Mouse (Mus musculus) intestine, embryonic 15.5 days (tissue): ENCODE data around the gene Ago1. TPM values are rescaled to one million over a fixed set of nuclear protein-coding genes. Genes with fewer than 3 reads are reported as not detected.

Experiments
- ATAC-seq: fragments of 200-750 bp; cut with Nextera tagmentation; 2 replicates; pipeline ENCODE4 v1.8.0; 2017; ENCODE audit warnings: moderate TSS enrichment, moderate library complexity
- H3K27ac ChIP-seq: fragments of 300-500 bp; sonication (generic); 2 replicates; pipeline ENCODE4 v1.5.1; 2015; ENCODE audit warnings: mild to moderate bottlenecking, inconsistent platforms
- H3K27me3 ChIP-seq: fragments of 300-500 bp; sonication (generic); replicated peaks from 2 replicates; pipeline ENCODE4 v1.6.1; 2015; ENCODE audit warnings: inconsistent platforms
- H3K36me3 ChIP-seq: fragments of 300-500 bp; sonication (generic); 2 replicates; pipeline ENCODE4 v1.6.1; 2015; ENCODE audit warnings: inconsistent platforms
- H3K4me1 ChIP-seq: fragments of 300-500 bp; sonication (generic); replicated peaks from 2 replicates; pipeline ENCODE4 v1.6.1; 2015; ENCODE audit warnings: inconsistent platforms
- H3K4me2 ChIP-seq: fragments of 300-500 bp; sonication (generic); replicated peaks from 2 replicates; pipeline ENCODE4 v1.6.1; 2015; ENCODE audit warnings: mild to moderate bottlenecking, inconsistent platforms
- H3K4me3 ChIP-seq: fragments of 300-500 bp; sonication (generic); replicated peaks from 2 replicates; pipeline ENCODE4 v1.5.1; 2015; ENCODE audit warnings: inconsistent platforms
- H3K9ac ChIP-seq: fragments of 300-500 bp; sonication (generic); 2 replicates; pipeline ENCODE4 v1.6.1; 2015; ENCODE audit warnings: inconsistent platforms
- H3K9me3 ChIP-seq: fragments of 300-500 bp; sonication (generic); 2 replicates; pipeline ENCODE4 v1.6.1; 2016; ENCODE audit warnings: inconsistent platforms
- WGBS: fragments of 180-500 bp; shearing (Covaris S2); methylation state at CpG from one replicate; pipeline ENCODE4 v1.1.7; 2015; 5-methylcytosine and 5-hydroxymethylcytosine counted together
- polyA plus RNA-seq: library from polyadenylated mRNA; unstranded; fragments of >200 nt; fragmentation: Nextera tagmentation; extraction: Ambion mirVana; gene quantifications from 2 replicates; pipeline ENCODE4 v1.2.1, GENCODE M21; 2015

Ago1 gene
- polyA plus RNA-seq, 1 experiment from 2014 or later = 3.5 TPM

DNA sequence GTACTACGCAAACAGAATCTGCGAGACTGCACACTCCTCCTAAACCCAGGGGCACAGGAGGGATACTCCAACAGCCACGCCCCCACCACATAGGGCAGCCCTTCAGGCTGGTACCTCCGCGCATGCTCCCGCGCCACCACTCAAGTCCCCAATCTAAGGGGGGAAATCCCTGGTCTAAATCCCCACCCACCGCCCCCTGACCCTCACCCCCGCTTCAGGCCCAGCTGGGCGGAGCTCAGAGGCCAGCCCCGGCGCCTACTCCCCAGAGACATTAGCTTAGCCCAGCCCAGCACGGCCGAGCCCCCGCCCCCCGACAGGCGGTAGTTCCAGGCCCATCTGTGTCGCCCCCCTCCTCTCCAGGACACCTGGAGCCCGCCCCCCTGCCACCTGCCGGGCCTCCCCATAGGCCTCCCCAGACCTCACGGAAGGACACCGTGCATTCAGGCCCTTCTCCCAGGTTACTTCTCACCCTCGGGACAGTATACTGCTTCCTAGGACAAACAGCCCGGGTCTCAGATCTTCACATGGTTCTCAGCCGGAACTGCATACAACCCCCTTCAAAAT, 580 bp downstream of the Ago1 start:
- Histone ChIP-seq H3K4me1 (peaks cover 27% of the 10 kb centered on the region), H3K9me3 (no peaks in the 10 kb centered on the region), H3K9ac (peak overlapping the region; percentile 86), H3K4me3 (peak overlapping the region; percentile 85), H3K4me2 (peak overlapping the region; percentile 76), H3K27me3 (no peaks in the 10 kb centered on the region), H3K27ac (peak overlapping the region; percentile 83), H3K36me3 (no peaks in the 10 kb centered on the region)
- ATAC-seq = peak; percentile 74
- 2% methylated on average over 25 of the region's 25 CpGs for WGBS

DNA sequence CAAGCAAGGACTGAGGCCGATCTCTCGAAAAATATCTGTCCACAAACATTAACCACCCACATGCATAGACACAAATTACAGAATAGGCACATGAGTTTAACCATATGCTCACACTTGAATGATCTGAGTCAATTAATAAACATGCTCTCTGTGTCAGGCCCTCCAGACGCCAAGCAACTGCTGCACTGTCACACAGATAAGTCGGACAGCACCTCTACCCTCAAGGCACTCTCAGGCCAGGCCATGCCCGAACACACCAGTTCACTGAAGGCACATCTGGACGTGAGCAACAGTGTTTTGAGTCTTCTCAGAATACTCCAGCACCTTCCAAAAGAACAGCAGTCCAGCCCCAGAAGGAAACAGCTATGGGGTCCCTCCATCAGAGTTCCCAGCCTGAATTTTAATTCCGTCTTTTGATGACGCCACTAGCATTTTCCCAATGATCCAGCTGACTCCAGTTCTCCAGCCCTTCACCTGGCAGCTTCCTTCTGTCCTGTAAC, 2.1 kb downstream of the Ago1 start:
- Histone ChIP-seq H3K27me3 (no peaks in the 10 kb centered on the region), H3K36me3 (no peaks in the 10 kb centered on the region), H3K9me3 (no peaks in the 10 kb centered on the region), H3K4me1 (peaks cover 27% of the 10 kb centered on the region), H3K4me3 (no peak overlapping the region), H3K9ac (no peak overlapping the region), H3K27ac (no peak overlapping the region), H3K4me2 (peak overlapping the region; percentile 30)
- no peak for ATAC-seq
- WGBS = 34% methylated on average over 8 of the region's 8 CpGs

- Histone ChIP-seq H3K4me2 (peak overlapping the region; percentile 30), H3K4me3 (no peak overlapping the region)
- ATAC-seq = no peak
Measured at GRCm38 (mm10) chr4:126465843-126466242, 2.5 kb downstream of the Ago1 start.

DNA sequence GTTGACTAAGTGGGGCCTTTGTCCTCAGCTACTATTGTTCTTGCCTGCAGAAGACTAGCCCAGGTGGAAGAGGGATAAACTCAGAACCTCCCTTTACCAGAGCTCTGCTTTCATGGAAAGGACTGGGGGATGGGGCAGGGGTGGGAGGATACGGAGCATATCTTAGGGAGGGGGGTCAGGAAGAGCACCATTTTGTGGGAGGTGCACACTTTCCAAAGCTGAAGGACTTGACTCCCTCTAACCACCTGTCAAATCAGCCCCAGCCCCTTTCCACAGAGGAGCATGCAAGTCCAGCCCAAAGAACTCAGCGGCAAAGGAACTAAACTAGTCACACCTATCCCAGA, 3.5 kb downstream of the Ago1 start:
- Histone ChIP-seq H3K4me1 (peaks cover 27% of the 10 kb centered on the region), H3K9ac (no peak overlapping the region), H3K27me3 (no peaks in the 10 kb centered on the region), H3K9me3 (no peaks in the 10 kb centered on the region), H3K4me3 (no peak overlapping the region), H3K27ac (no peak overlapping the region), H3K36me3 (no peaks in the 10 kb centered on the region), H3K4me2 (no peak overlapping the region)
- ATAC-seq = no peak
- WGBS = 48% methylated on average over 2 of the region's 2 CpGs

More at GRCm38 (mm10) chr4:126465843-126466242, 2.5 kb downstream of the Ago1 start:
- 16% methylated on average over 8 of the region's 8 CpGs for WGBS
- no peaks in the 10 kb centered on the region for H3K9me3 ChIP-seq
- no peaks in the 10 kb centered on the region for H3K27me3 ChIP-seq
- no peak overlapping the region; the same call in 1 of the 2 replicates for H3K9ac ChIP-seq
- peaks cover 27% of the 10 kb centered on the region for H3K4me1 ChIP-seq
- H3K27ac ChIP-seq = no peak overlapping the region
- H3K36me3 ChIP-seq = no peaks in the 10 kb centered on the region

DNA sequence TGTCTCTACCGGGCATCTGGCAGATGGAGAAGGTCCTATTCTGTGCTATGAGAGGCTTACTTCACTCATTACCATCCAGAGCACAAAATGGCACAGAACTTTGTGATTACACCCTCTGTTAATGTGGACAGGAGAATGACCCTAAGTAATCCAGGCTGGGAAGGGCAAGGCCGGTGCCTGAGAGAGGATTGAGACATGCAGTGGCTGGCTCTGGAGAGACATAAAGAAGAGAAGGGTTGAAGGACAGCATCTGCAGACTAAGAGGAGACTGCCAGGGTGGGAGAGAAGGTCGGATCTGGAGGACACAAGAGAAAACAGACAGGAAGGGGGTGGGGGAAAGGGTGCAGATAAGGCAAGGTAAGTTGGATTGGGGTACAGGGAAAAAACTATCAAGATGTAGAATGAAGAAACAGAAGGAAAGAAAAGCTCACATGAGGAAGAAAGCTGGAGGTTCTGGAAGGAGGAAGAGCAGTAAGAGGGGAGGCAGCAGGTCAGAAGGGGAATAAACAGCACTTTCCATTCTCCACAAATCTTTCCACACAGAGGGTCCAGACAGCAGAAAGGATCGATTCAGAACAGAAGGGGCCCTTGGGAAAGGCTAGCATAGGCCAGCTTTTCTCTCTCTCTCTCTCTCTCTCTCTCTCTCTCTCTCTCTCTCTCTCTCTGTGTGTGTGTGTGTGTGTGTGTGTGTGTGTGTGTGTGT, 4.0 kb downstream of the Ago1 start:
- Histone ChIP-seq H3K4me3 (no peak overlapping the region), H3K9ac (no peak overlapping the region), H3K9me3 (no peaks in the 10 kb centered on the region), H3K4me2 (no peak overlapping the region), H3K27ac (no peak overlapping the region), H3K4me1 (peaks cover 27% of the 10 kb centered on the region), H3K36me3 (no peaks in the 10 kb centered on the region), H3K27me3 (no peaks in the 10 kb centered on the region)
- no peak for ATAC-seq
- WGBS = 39% methylated on average over 4 of the region's 4 CpGs

DNA sequence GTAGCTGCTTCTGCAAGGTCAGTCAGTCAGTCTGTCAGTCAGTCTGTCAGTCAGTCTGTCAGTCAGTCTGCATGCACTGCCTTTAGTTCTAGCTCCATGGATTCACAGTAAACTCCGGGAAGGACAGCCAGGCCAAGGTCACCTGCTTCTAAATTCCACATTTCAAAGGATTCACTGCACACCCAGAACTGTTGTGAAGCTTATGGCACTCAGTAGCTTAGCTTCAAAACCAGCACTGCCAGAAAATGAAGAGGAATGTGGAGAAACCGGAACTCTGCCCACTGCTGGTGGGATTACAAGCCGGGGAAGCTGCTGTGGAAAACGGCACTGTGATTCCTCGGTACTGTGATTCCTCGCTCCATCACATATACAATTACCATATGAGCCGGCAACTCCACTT, 12.9 kb downstream of the Ago1 start:
- no peak overlapping the region for H3K4me2 ChIP-seq
- ATAC-seq = no peak
- no peaks in the 10 kb centered on the region for H3K27me3 ChIP-seq
- no peaks in the 10 kb centered on the region for H3K4me1 ChIP-seq
- no peak overlapping the region for H3K4me3 ChIP-seq
- H3K36me3 ChIP-seq = peaks cover 21% of the 10 kb centered on the region
- H3K27ac ChIP-seq = no peak overlapping the region
- WGBS = 87% methylated on average over 7 of the region's 7 CpGs
- no peaks in the 10 kb centered on the region for H3K9me3 ChIP-seq
- H3K9ac ChIP-seq = no peak overlapping the region

GRCm38 (mm10) chr4:126454547-126455254, 13.7 kb downstream of the Ago1 start:
- H3K27me3 ChIP-seq = no peaks in the 10 kb centered on the region
- peaks cover 21% of the 10 kb centered on the region for H3K36me3 ChIP-seq
- no peak overlapping the region for H3K4me2 ChIP-seq
- 88% methylated on average over 5 of the region's 5 CpGs for WGBS
- ATAC-seq = no peak
- H3K4me1 ChIP-seq = no peaks in the 10 kb centered on the region
- no peak overlapping the region for H3K27ac ChIP-seq
- no peak overlapping the region for H3K9ac ChIP-seq
- H3K4me3 ChIP-seq = no peak overlapping the region
- H3K9me3 ChIP-seq = no peaks in the 10 kb centered on the region

DNA sequence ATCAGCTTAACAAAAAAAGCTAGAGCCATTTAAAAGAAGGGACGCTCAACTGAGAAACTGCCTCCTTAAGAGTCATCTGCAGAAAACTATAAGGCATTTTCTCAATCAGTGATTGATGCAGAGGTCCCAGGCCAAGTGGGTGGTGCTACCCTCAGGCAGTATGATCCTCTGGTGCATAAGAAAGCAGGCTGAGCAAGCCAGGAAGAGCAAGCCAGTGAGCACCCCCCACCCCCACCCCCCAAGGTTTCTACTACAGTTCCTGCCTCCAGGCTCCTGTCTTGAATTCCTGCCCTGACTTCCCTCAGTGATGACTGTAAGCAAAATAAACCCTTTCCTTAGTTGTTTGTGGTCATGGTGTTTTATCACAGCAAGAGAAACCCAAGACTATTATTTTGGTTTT, 18.1 kb downstream of the Ago1 start:
- Histone ChIP-seq H3K36me3 (peaks cover 18% of the 10 kb centered on the region), H3K9me3 (no peaks in the 10 kb centered on the region), H3K4me3 (no peak overlapping the region), H3K9ac (no peak overlapping the region), H3K4me1 (no peaks in the 10 kb centered on the region), H3K27ac (no peak overlapping the region), H3K4me2 (no peak overlapping the region), H3K27me3 (no peaks in the 10 kb centered on the region)
- WGBS = 89% methylated on average over 1 of the region's 1 CpGs
- ATAC-seq = no peak

GRCm38 (mm10) chr4:126447126-126447525, 21.3 kb downstream of the Ago1 start:
- H3K9ac ChIP-seq = no peak overlapping the region
- H3K9me3 ChIP-seq = no peaks in the 10 kb centered on the region
- no peak overlapping the region for H3K4me3 ChIP-seq
- H3K27me3 ChIP-seq = no peaks in the 10 kb centered on the region
- WGBS = 83% methylated on average over 7 of the region's 7 CpGs
- no peak overlapping the region for H3K27ac ChIP-seq
- ATAC-seq = no peak
- H3K36me3 ChIP-seq = 0 out of 2 replicates have a peak, but pooled peaks cover 12% of the 10 kb centered on the region
- no peaks in the 10 kb centered on the region for H3K4me1 ChIP-seq
- no peak overlapping the region for H3K4me2 ChIP-seq

DNA sequence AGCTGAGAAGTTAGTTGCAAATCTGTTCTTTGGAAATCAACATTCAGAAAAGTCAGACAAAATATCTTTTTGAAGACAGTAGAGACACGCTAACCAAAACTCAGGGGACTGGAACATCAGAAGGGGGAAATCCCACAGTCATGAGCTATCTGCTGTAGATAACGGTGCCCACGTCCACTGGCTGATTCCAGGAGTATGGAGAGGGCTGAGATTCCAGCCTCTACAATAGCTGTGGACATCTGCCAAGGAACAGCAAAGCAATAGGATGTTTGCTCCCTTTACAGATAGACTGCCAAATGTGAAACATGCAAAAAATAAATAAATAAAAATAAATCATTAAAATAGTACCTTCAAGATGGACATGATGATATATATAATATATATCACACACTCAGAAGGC, 23.9 kb downstream of the Ago1 start:
- Histone ChIP-seq H3K4me2 (no peak overlapping the region), H3K4me3 (no peak overlapping the region), H3K9me3 (no peaks in the 10 kb centered on the region), H3K4me1 (no peaks in the 10 kb centered on the region), H3K27me3 (no peaks in the 10 kb centered on the region), H3K27ac (no peak overlapping the region), H3K36me3 (0 out of 2 replicates have a peak, but pooled peaks cover 15% of the 10 kb centered on the region), H3K9ac (no peak overlapping the region)
- WGBS = 89% methylated on average over 3 of the region's 3 CpGs
- no peak for ATAC-seq

GRCm38 (mm10) chr4:126438261-126438660, 30.1 kb downstream of the Ago1 start:
- H3K4me3 ChIP-seq = no peak overlapping the region
- H3K4me2 ChIP-seq = no peak overlapping the region
- ATAC-seq = no peak
- 77% methylated on average over 5 of the region's 5 CpGs for WGBS
- H3K27me3 ChIP-seq = no peaks in the 10 kb centered on the region
- no peaks in the 10 kb centered on the region for H3K4me1 ChIP-seq
- no peak overlapping the region for H3K9ac ChIP-seq
- no peak overlapping the region for H3K27ac ChIP-seq
- H3K36me3 ChIP-seq = peaks cover 14% of the 10 kb centered on the region
- H3K9me3 ChIP-seq = no peaks in the 10 kb centered on the region

GRCm38 (mm10) chr4:126436268-126436667, 32.1 kb downstream of the Ago1 start:
- no peak for ATAC-seq
- WGBS = 47% methylated on average over 2 of the region's 2 CpGs
- no peaks in the 10 kb centered on the region for H3K27me3 ChIP-seq

More at GRCm38 (mm10) chr4:126436268-126436667, 32.1 kb downstream of the Ago1 start:
- H3K36me3 ChIP-seq = peaks cover 9% of the 10 kb centered on the region
- no peak overlapping the region for H3K4me2 ChIP-seq
- no peak overlapping the region for H3K27ac ChIP-seq
- no peak overlapping the region for H3K4me3 ChIP-seq
- no peak overlapping the region for H3K9ac ChIP-seq
- H3K4me1 ChIP-seq = no peaks in the 10 kb centered on the region
- H3K9me3 ChIP-seq = no peaks in the 10 kb centered on the region
